Comparison of ENCODE assay signal across 12 mouse cellular contexts in the genomic region with DNA sequence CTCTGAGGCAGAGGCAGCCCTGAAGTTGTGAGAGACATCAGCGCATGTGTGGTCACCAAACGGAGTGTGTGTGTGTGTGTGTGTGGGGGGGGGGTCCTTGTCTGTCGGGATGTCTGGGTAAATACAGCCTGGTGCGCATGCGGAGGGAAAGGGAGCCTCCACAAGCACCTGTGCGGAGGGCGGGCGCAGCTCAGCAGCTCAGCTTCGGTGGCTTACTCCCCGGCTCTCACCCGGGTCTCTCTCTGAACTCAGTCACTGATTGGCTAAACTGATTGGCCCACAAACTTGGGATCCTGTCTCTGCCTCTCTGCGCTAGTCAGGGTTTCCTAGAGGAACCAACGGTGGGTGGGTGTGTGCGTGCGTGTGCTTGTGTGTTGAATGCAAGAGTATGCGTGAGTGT. TPM values are rescaled to one million over a fixed set of nuclear protein-coding genes. Genes with fewer than 3 reads are reported as not detected.
DNase-seq lines count a peak whose midpoint lies in the region; ATAC-seq lines count a peak whose summit lies in the region.
"Had no signal": no experiment of that assay in that cellular context is flagged by ENCODE, and none has a peak within 500 bp of the region (broad histone marks: within the 10 kb centered on the region; RNA-seq: fewer than 3 reads in every experiment).

No protein-coding gene starts in this region.

- H3K4me3 ChIP-seq in heart, embryonic 16.5 days (ENCODE audit: low read length), result no peak overlapping the region
- H3K4me3 ChIP-seq in neural tube, embryonic 15.5 days (replicated peaks), result no peak overlapping the region
- H3K4me3 ChIP-seq in hindbrain, embryonic 14.5 days (replicated peaks; ENCODE audit: low read length), result no peak overlapping the region
- H3K4me3 ChIP-seq: neural tube, embryonic 12.5 days; stomach, embryonic 15.5 days had no signal

- H3K9ac ChIP-seq in heart, embryonic 16.5 days (ENCODE audit: low read length), result no peak overlapping the region
- H3K9ac ChIP-seq in neural tube, embryonic 15.5 days (replicated peaks), result no peak overlapping the region
- H3K9ac ChIP-seq in hindbrain, embryonic 14.5 days, result no peak overlapping the region
- H3K9ac ChIP-seq: neural tube, embryonic 12.5 days; stomach, embryonic 15.5 days had no signal

- H3K27ac ChIP-seq in heart, embryonic 16.5 days (ENCODE audit: low read length), result no peak overlapping the region
- H3K27ac ChIP-seq in neural tube, embryonic 15.5 days (replicated peaks), result no peak overlapping the region
- no peak overlapping the region for H3K27ac ChIP-seq in hindbrain, embryonic 14.5 days
- H3K27ac ChIP-seq: neural tube, embryonic 12.5 days; stomach, embryonic 15.5 days had no signal

- ATAC-seq in heart, embryonic 16.5 days (replicated peaks; ENCODE audit: extremely low read depth, insufficient read depth, low FRiP score), result no peak
- no peak for ATAC-seq in neural tube, embryonic 15.5 days (ENCODE audit: low FRiP score)
- no peak for ATAC-seq in hindbrain, embryonic 14.5 days (ENCODE audit: low FRiP score)

- no peak for DNase-seq in heart, adult 8-10 months (ENCODE audit: low spot score)
- DNase-seq in neural tube, embryonic 10.5 days (ENCODE audit: extremely low spot score, low spot score), result no peak
- DNase-seq in hindbrain, embryonic 14.5 days (ENCODE audit: low spot score), result no peak
- peak; percentile 75 to 88 for DNase-seq in thymus, postnatal 36 days
- no peak for DNase-seq in layer of hippocampus, adult 11-12 months (ENCODE audit: low spot score)
- no peak for DNase-seq in cerebellum, adult 8-10 months

- H3K27me3 ChIP-seq in heart, embryonic 16.5 days (ENCODE audit: control insufficient read depth, insufficient read depth, low read length), result peaks cover 25% of the 10 kb centered on the region
- peaks cover 46% of the 10 kb centered on the region for H3K27me3 ChIP-seq in neural tube, embryonic 15.5 days (replicated peaks)
- H3K27me3 ChIP-seq in hindbrain, embryonic 14.5 days (ENCODE audit: control insufficient read depth, insufficient read depth, low read length), result peaks cover 35% of the 10 kb centered on the region

- no peaks in the 10 kb centered on the region for H3K36me3 ChIP-seq in heart, embryonic 16.5 days (ENCODE audit: control insufficient read depth, insufficient read depth)
- no peaks in the 10 kb centered on the region for H3K36me3 ChIP-seq in neural tube, embryonic 15.5 days
- no peaks in the 10 kb centered on the region for H3K36me3 ChIP-seq in hindbrain, embryonic 14.5 days (replicated peaks; ENCODE audit: control insufficient read depth, insufficient read depth)
- H3K36me3 ChIP-seq: neural tube, embryonic 12.5 days; stomach, embryonic 15.5 days had no signal

- peak overlapping the region; percentile 18; the same call in 1 of the 2 replicates for H3K4me2 ChIP-seq in heart, embryonic 16.5 days (ENCODE audit: low read depth, low read length)
- peak overlapping the region; percentile 20 for H3K4me2 ChIP-seq in neural tube, embryonic 15.5 days
- H3K4me2 ChIP-seq in hindbrain, embryonic 14.5 days (replicated peaks), result peak overlapping the region; percentile 15; the same call in 1 of the 2 replicates
- H3K4me2 ChIP-seq: neural tube, embryonic 12.5 days; stomach, embryonic 15.5 days had no signal

- no peaks in the 10 kb centered on the region for H3K9me3 ChIP-seq in heart, embryonic 16.5 days (replicated peaks; ENCODE audit: control insufficient read depth, low read length)
- H3K9me3 ChIP-seq in neural tube, embryonic 15.5 days (replicated peaks), result no peaks in the 10 kb centered on the region
- H3K9me3 ChIP-seq in hindbrain, embryonic 14.5 days (ENCODE audit: control insufficient read depth, low read length), result no peaks in the 10 kb centered on the region
- H3K9me3 ChIP-seq: neural tube, embryonic 12.5 days; stomach, embryonic 15.5 days had no signal

- H3K4me1 ChIP-seq in heart, embryonic 16.5 days (ENCODE audit: control insufficient read depth, insufficient read depth, low read length), result no peaks in the 10 kb centered on the region; the same call in 1 of the 2 replicates
- H3K4me1 ChIP-seq in neural tube, embryonic 15.5 days, result no peaks in the 10 kb centered on the region
- H3K4me1 ChIP-seq in hindbrain, embryonic 14.5 days (replicated peaks; ENCODE audit: control insufficient read depth, insufficient read depth, low read length), result no peaks in the 10 kb centered on the region; the same call in 1 of the 2 replicates
- H3K4me1 ChIP-seq: neural tube, embryonic 12.5 days had no signal

- 28% methylated on average over 16 of the region's 16 CpGs for WGBS in heart, embryonic 16.5 days
- WGBS in neural tube, embryonic 15.5 days, result 16% methylated on average over 16 of the region's 16 CpGs
- 31% methylated on average over 13 of the region's 16 CpGs for WGBS in hindbrain, embryonic 14.5 days

RNA-seq across cellular contexts. Expression of a gene that starts 9.5 kb away (rescaled TPM):
- 2.1 and 3.1 TPM in 2 replicates for polyA plus RNA-seq in heart, embryonic 16.5 days (2015; fragmentation: Nextera tagmentation; extraction: Ambion mirVana)
- total RNA-seq in heart, adult 8-10 months (2022), result not detected
- 1.1 and 1.5 TPM in 2 replicates for polyA plus RNA-seq in neural tube, embryonic 15.5 days (2015; fragmentation: Nextera tagmentation; extraction: Ambion mirVana)
- 1.2 and 1.7 TPM in 2 replicates for polyA plus RNA-seq in hindbrain, embryonic 14.5 days (2014; fragmentation: Nextera tagmentation; extraction: Ambion mirVana)
- total RNA-seq: megakaryocyte, adult 5-6 weeks had no signal
- polyA plus RNA-seq: liver, embryonic 16.5 days had no signal

RNA-seq across cellular contexts. Expression of a gene that starts 23.9 kb away (rescaled TPM):
- polyA plus RNA-seq in heart, embryonic 16.5 days (2015; fragmentation: Nextera tagmentation; extraction: Ambion mirVana), result 6.2 and 6.4 TPM in 2 replicates
- total RNA-seq in heart, adult 8-10 months (2022), result 10 to 100 TPM in 3 of 4 experiments, 1 to 10 TPM in 1; 8.4 to 15.6 (median 11.7) TPM
- polyA plus RNA-seq in neural tube, embryonic 15.5 days (2015; fragmentation: Nextera tagmentation; extraction: Ambion mirVana), result 1.5 and 3.2 TPM in 2 replicates
- polyA plus RNA-seq in hindbrain, embryonic 14.5 days (2014; fragmentation: Nextera tagmentation; extraction: Ambion mirVana), result 1.3 and 1.4 TPM in 2 replicates
- total RNA-seq: megakaryocyte, adult 5-6 weeks had no signal

RNA-seq across cellular contexts. Expression of a gene that starts 46.2 kb away (rescaled TPM):
- polyA plus RNA-seq in heart, embryonic 16.5 days (2015; fragmentation: Nextera tagmentation; extraction: Ambion mirVana), result 279 and 343 TPM in 2 replicates
- 100 to 1,000 TPM; 377 to 423 (median 382) TPM for total RNA-seq in heart, adult 8-10 months (2022)
- polyA plus RNA-seq in neural tube, embryonic 15.5 days (2015; fragmentation: Nextera tagmentation; extraction: Ambion mirVana), result 329 and 387 TPM in 2 replicates
- 370 and 441 TPM in 2 replicates for polyA plus RNA-seq in hindbrain, embryonic 14.5 days (2014; fragmentation: Nextera tagmentation; extraction: Ambion mirVana)

Comparison
In these comparisons a context has a peak if more than half of its experiments do, and no peak if none do; other contexts are left out.
1. DNase-seq: peak in thymus, postnatal 36 days (2 of 2); none in heart, adult 8-10 months (single experiment), neural tube, embryonic 10.5 days (single experiment), hindbrain, embryonic 14.5 days (single experiment), layer of hippocampus, adult 11-12 months (single experiment) and cerebellum, adult 8-10 months (single experiment).
2. Peak in every context shown above with its lines, with median percentiles within 50 percentile points of each other: H3K4me2 ChIP-seq.